Mouse (Mus musculus) embryonic facial prominence, embryonic 15.5 days (tissue): ENCODE data around the gene Rab3d. TPM values are rescaled to one million over a fixed set of nuclear protein-coding genes. Genes with fewer than 3 reads are reported as not detected.

Experiments used
- ATAC-seq: fragments of 200-750 bp; cut with Nextera tagmentation; 2 replicates; pipeline ENCODE4 v1.8.0; 2017; ENCODE audit warnings: low read depth, moderate TSS enrichment; ENCODE audit not compliant: insufficient number of reproducible peaks, low FRiP score, low TSS enrichment
- H3K27ac ChIP-seq: fragments of 300-500 bp; sonication (generic); replicated peaks from 2 replicates; pipeline ENCODE4 v1.5.1; 2015; ENCODE audit warnings: mild to moderate bottlenecking, inconsistent platforms
- H3K27me3 ChIP-seq: fragments of 300-500 bp; sonication (generic); 2 replicates; pipeline ENCODE4 v1.6.1; 2015; ENCODE audit warnings: inconsistent platforms
- H3K36me3 ChIP-seq: fragments of 300-500 bp; sonication (generic); 2 replicates; pipeline ENCODE4 v1.6.1; 2015; ENCODE audit warnings: mild to moderate bottlenecking, inconsistent platforms
- H3K4me1 ChIP-seq: fragments of 300-500 bp; sonication (generic); 2 replicates; pipeline ENCODE4 v1.6.1; 2015; ENCODE audit warnings: inconsistent platforms
- H3K4me2 ChIP-seq: fragments of 300-500 bp; sonication (generic); replicated peaks from 2 replicates; pipeline ENCODE4 v1.6.1; 2015; ENCODE audit warnings: mild to moderate bottlenecking, inconsistent platforms
- H3K4me3 ChIP-seq: fragments of 300-500 bp; sonication (generic); replicated peaks from 2 replicates; pipeline ENCODE4 v1.5.1; 2015; ENCODE audit warnings: mild to moderate bottlenecking, inconsistent platforms
- H3K9ac ChIP-seq: fragments of 300-500 bp; sonication (generic); 2 replicates; pipeline ENCODE4 v1.6.1; 2015; ENCODE audit warnings: inconsistent platforms
- H3K9me3 ChIP-seq: fragments of 300-500 bp; sonication (generic); replicated peaks from 2 replicates; pipeline ENCODE4 v1.6.1; 2016; ENCODE audit warnings: inconsistent platforms
- WGBS: fragments of 180-500 bp; shearing (Covaris S2); methylation state at CpG from one replicate; pipeline ENCODE4 v1.1.7; 2015; 5-methylcytosine and 5-hydroxymethylcytosine counted together
- polyA plus RNA-seq: library from polyadenylated mRNA; unstranded; fragments of >200 nt; fragmentation: Nextera tagmentation; extraction: Ambion mirVana; gene quantifications from 2 replicates; pipeline ENCODE4 v1.2.1, GENCODE M21; 2015

Rab3d gene
- polyA plus RNA-seq, 1 experiment from 2014 or later: 43.4 TPM

- 75% methylated on average over 6 of the region's 6 CpGs for WGBS
- Histone ChIP-seq H3K36me3 (peaks cover 4% of the 10 kb centered on the region; the same call in 1 of the 2 replicates), H3K4me1 (peaks cover 21% of the 10 kb centered on the region), H3K9me3 (no peaks in the 10 kb centered on the region), H3K9ac (no peak overlapping the region), H3K27me3 (no peaks in the 10 kb centered on the region), H3K27ac (no peak overlapping the region), H3K4me3 (peak overlapping the region; percentile 54), H3K4me2 (peak overlapping the region; percentile 63)
- ATAC-seq: no peak
Measured at GRCm38 (mm10) chr9:21926155-21926554, 8.2 kb upstream of the Rab3d start.

GRCm38 (mm10) chr9:21925506-21925905 is 7.5 kb upstream of the Rab3d start:
- ATAC-seq: no peak
- no peak overlapping the region for H3K4me3 ChIP-seq
- peaks cover 4% of the 10 kb centered on the region; the same call in 1 of the 2 replicates for H3K36me3 ChIP-seq
- no peak overlapping the region for H3K9ac ChIP-seq
- H3K27ac ChIP-seq: no peak overlapping the region
- no peak overlapping the region for H3K4me2 ChIP-seq
- WGBS: 97% methylated on average over 1 of the region's 1 CpGs
- peaks cover 21% of the 10 kb centered on the region for H3K4me1 ChIP-seq
- no peaks in the 10 kb centered on the region for H3K9me3 ChIP-seq
- H3K27me3 ChIP-seq: no peaks in the 10 kb centered on the region

- Histone ChIP-seq H3K36me3 (peaks cover 4% of the 10 kb centered on the region; the same call in 1 of the 2 replicates), H3K27me3 (no peaks in the 10 kb centered on the region), H3K9me3 (no peaks in the 10 kb centered on the region), H3K4me3 (no peak overlapping the region), H3K4me2 (no peak overlapping the region), H3K4me1 (peaks cover 21% of the 10 kb centered on the region), H3K27ac (no peak overlapping the region), H3K9ac (no peak overlapping the region)
- no peak for ATAC-seq
- WGBS: 83% methylated on average over 3 of the region's 3 CpGs
Measured at GRCm38 (mm10) chr9:21925034-21925433, 7.0 kb upstream of the Rab3d start.

GRCm38 (mm10) chr9:21924099-21924493 is 6.1 kb upstream of the Rab3d start:
- Histone ChIP-seq H3K36me3 (peaks cover 4% of the 10 kb centered on the region; the same call in 1 of the 2 replicates), H3K27me3 (no peaks in the 10 kb centered on the region), H3K9ac (no peak overlapping the region), H3K4me2 (no peak overlapping the region), H3K4me1 (peaks cover 21% of the 10 kb centered on the region), H3K27ac (no peak overlapping the region), H3K9me3 (no peaks in the 10 kb centered on the region), H3K4me3 (no peak overlapping the region)
- ATAC-seq: peak; percentile 5; the same call in 1 of the 2 replicates
- 56% methylated on average over 6 of the region's 6 CpGs for WGBS

GRCm38 (mm10) chr9:21923490-21924098 is 5.6 kb upstream of the Rab3d start:
- H3K27ac ChIP-seq: no peak overlapping the region
- 63% methylated on average over 3 of the region's 3 CpGs for WGBS

GRCm38 (mm10) chr9:21923036-21923435 is 5.0 kb upstream of the Rab3d start:
- Histone ChIP-seq H3K4me1 (peaks cover 30% of the 10 kb centered on the region), H3K4me3 (no peak overlapping the region), H3K9me3 (no peaks in the 10 kb centered on the region), H3K4me2 (no peak overlapping the region), H3K9ac (no peak overlapping the region), H3K27ac (no peak overlapping the region), H3K27me3 (no peaks in the 10 kb centered on the region), H3K36me3 (peaks cover 4% of the 10 kb centered on the region; the same call in 1 of the 2 replicates)
- WGBS: 83% methylated on average over 4 of the region's 4 CpGs
- no peak for ATAC-seq

More at GRCm38 (mm10) chr9:21923490-21924098, 5.6 kb upstream of the Rab3d start:
- Histone ChIP-seq H3K27me3 (no peaks in the 10 kb centered on the region), H3K9me3 (no peaks in the 10 kb centered on the region), H3K9ac (no peak overlapping the region), H3K4me1 (peaks cover 25% of the 10 kb centered on the region), H3K36me3 (peaks cover 4% of the 10 kb centered on the region; the same call in 1 of the 2 replicates), H3K4me3 (no peak overlapping the region), H3K4me2 (no peak overlapping the region)
- ATAC-seq: no peak

DNA sequence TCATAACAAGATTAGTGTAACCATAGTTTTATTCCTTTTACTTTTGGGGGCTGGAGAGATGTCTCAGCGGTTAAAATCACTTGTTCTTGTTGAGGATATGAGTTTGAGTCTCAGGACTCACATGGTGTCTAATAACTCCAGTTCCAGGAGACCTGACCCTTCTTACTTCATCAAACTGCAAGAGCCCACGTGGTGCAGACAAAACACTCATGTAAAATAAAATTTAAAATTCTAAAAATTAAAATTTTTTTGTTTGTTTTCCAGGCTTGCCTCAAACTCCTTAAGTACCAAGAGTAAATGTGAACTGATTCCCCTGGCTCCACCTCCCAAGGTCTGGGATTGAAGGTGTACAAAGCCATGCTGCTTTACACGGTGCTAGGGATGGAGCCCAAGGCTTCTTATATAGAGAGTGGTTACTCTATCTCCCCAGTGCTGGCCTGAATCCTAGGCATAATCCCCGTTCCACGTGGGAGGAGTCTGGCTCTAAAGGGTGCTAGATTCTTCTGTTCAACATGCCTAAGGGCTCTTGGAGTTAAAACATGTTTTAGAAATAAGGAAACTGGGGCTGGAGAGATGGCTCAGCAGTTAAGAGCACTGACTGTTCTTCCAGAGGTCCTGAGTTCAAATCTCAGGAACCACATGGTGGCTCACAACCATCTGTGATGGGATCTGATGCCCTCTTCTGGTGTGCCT is 846 bp upstream of the Rab3d start:
- H3K4me3 ChIP-seq: peak overlapping the region; percentile 67
- H3K27ac ChIP-seq: peak overlapping the region; percentile 45; the same call in 1 of the 2 replicates
- H3K9me3 ChIP-seq: no peaks in the 10 kb centered on the region
- H3K9ac ChIP-seq: no peak overlapping the region
- ATAC-seq: no peak
- no peaks in the 10 kb centered on the region; the same call in 1 of the 2 replicates for H3K36me3 ChIP-seq
- H3K4me2 ChIP-seq: peak overlapping the region; percentile 96
- 16% methylated on average over 5 of the region's 5 CpGs for WGBS
- no peaks in the 10 kb centered on the region; the same call in 1 of the 2 replicates for H3K27me3 ChIP-seq
- H3K4me1 ChIP-seq: peaks cover 23% of the 10 kb centered on the region

GRCm38 (mm10) chr9:21917493-21918034 is 428 bp downstream of the Rab3d start:
- Histone ChIP-seq H3K4me2 (peak overlapping the region; percentile 96), H3K4me3 (peak overlapping the region; percentile 67), H3K27me3 (no peaks in the 10 kb centered on the region; the same call in 1 of the 2 replicates), H3K9ac (peak overlapping the region; percentile 51), H3K9me3 (no peaks in the 10 kb centered on the region), H3K27ac (peak overlapping the region; percentile 80), H3K36me3 (no peaks in the 10 kb centered on the region; the same call in 1 of the 2 replicates), H3K4me1 (peaks cover 20% of the 10 kb centered on the region)
- peak; percentile 74 for ATAC-seq
- 1% methylated on average over 35 of the region's 35 CpGs for WGBS

- no peak overlapping the region; the same call in 1 of the 2 replicates for H3K9ac ChIP-seq
- H3K27ac ChIP-seq: peak overlapping the region; percentile 80; the same call in 1 of the 2 replicates
- H3K4me1 ChIP-seq: peaks cover 20% of the 10 kb centered on the region
- no peaks in the 10 kb centered on the region for H3K9me3 ChIP-seq
- H3K4me3 ChIP-seq: peak overlapping the region; percentile 67
- no peak for ATAC-seq
- H3K27me3 ChIP-seq: no peaks in the 10 kb centered on the region; the same call in 1 of the 2 replicates
- WGBS: 58% methylated on average over 3 of the region's 3 CpGs
- H3K36me3 ChIP-seq: no peaks in the 10 kb centered on the region; the same call in 1 of the 2 replicates
- H3K4me2 ChIP-seq: peak overlapping the region; percentile 96
Measured at GRCm38 (mm10) chr9:21916851-21917492, 1.0 kb downstream of the Rab3d start.

DNA sequence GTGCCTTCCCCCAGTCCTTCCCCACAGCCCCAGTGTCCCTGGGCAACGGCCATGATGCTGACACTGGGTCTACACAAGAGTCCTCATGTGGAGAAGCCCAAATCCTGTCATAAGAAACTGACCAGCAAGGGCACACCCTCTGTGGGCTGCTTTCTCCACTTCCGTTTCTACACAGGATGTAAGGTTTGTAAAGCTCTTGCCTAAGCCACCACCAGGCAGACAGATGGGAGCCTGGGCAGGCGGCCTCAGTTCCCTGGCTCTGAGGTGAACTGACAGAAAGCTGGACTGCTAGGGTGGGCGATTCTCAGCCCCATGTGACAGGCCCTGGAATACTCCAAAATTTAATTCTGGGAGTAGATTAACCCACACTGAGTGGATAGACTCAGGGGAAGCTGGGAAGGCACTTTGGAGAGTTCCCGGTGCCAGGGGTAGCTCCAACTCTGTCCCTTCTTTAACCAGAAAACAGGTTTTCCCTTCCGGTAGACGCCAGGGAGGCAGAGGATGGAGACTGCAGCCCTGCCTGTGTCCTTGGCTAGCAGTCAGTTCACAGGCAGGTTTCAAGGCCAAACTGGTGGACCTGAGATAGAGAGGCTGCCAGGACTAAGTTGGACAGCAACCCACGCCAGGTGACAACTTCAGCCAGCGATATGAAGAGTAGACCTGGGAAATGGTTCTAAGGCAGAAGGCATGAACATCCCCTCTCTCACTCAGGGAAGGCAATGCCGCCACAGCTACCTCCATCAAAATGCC is 8.3 kb downstream of the Rab3d start:
- Histone ChIP-seq H3K27ac (no peak overlapping the region), H3K4me1 (no peaks in the 10 kb centered on the region), H3K36me3 (no peaks in the 10 kb centered on the region), H3K4me3 (no peak overlapping the region), H3K4me2 (no peak overlapping the region), H3K27me3 (no peaks in the 10 kb centered on the region; the same call in 1 of the 2 replicates), H3K9ac (no peak overlapping the region), H3K9me3 (no peaks in the 10 kb centered on the region)
- 75% methylated on average over 10 of the region's 10 CpGs for WGBS
- ATAC-seq: no peak
